Mouse (Mus musculus) T-cell, adult 2 months (primary cell): ENCODE measurements around the gene Traf5.
A peak's percentile ranks its signal among the peaks of the same experiment; 100 is the strongest.

Experiments used
- DNase-seq: peaks from one replicate; pipeline ENCODE4 v3.0.0; 2022; ENCODE audit warnings: low spot score

Traf5 gene

DNA sequence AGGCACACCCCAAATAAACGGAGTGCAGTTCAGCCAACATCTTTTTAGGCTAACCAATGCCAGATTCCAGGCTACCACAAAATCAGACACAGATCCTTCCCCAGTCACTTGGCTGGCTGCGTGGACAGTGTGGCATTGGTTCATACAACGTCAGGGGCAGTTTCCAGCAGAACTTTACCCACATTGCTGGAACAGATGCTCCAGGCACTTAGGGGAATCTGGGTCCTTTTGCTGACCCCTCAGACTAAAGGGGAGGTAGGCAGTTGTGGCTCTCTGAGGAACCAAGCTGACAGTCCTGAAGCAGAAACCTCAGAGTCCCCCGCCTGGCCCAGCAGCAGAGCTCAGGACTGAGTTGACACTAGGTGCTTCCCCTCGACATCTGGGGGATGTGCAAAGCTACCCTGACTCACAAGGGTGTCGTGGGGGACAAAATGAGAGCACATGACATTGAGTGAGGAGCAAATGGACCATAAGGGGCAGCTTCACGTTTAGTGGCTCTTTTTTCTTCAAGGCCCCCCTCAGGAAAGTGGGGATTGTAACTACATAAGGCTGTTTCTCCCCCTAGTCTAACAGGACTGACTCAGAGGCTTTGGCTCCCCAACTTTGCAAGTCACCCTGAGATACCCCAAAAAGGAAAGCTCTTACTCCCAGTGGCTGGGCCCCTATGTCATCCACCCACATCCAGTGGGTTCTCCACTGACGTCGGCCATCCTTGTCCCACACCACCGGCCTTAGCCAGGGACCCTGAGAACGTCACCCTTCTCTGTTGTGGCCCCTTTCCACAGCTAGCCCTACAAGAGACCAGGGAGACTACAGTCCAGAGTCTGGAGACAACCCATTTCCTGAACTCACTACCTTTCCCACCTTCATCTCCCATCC lies 1.4 kb downstream of the Traf5 start:
- peak; percentile 16 for DNase-seq

DNA sequence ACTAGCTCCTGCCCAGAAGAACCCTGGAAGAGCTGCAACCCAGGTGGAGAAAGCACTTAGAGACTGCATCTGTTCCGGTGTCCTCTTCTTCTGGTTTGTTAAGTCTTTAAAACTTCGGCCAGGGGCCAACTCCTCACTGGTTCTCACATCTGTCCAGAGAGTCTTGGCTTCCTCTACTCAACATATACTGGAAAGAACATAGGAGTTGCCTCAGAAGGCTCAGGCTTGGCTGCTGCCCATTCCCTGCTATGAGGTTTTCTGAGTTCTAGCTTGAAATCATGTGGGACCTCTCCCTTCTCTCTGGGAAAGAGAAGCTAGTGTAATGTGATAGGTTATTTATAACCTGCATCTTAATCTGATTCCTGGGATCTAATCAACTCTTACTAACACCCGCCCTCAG lies 2.1 kb downstream of the Traf5 start:
- DNase-seq = no peak

DNA sequence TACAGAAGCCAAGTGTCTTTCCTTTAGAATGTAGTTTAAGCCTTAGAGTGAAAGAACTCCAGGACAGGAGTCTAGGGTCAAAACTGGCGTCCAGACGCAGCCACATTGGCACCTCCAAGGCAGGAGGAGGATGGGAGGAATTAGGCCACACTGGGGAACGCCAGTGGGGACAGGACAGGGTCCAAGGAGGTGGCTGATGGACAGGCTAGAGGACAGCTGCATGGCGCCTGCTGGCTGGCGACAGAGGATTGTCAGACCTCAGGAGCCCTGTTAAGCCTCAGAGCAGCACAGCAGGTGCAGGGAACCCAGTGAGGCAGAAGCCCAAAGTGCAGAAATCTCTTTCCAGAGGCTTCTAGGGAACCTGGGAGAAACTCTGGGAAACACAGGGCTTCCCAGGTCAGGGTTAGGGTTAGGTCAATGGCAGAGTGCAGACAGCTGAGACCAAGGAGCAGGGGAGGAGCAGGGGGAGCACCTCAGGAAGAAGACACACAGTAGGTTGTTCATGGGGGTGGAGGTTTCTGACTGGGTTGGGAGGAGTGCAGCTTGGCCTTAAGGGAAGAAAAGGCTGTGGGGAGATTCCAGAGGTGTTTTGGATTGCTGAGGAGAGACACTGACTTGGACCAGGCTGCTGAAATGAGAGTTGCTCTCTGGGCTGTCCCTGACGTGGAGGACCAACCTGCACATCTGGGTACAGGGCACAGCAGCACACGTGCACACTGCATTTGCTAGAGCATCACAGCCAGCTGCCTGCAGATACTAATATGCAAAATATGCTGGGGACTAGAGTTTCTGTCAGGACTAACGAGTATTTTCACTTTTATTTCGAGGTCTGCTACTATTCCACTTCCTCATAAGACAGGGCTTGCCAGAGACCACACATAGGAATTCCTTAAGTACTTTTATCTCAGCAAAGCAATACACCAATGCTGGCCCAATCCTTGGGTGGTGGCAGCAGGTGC lies 2.9 kb downstream of the Traf5 start:
- DNase-seq = no peak

DNA sequence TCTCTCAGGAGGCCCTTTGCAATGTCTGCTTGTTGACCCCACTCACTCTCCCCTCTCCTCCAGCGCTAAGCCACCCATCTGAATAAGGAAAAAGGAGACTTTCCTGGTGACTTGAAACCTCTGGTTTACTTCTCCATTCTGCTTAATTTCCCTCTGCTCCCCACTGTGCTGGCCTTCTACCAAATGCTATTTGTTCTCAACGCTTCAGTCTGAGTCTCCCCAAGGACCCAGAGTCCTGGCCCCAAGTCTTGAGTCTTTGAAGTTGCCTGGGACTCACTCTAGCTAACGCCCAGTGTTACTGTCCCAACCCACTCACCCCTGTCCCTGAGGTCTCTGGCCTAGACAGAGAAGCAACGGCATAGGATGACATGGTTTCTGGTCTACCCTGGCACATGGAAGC lies 4.3 kb downstream of the Traf5 start:
- DNase-seq = no peak

DNA sequence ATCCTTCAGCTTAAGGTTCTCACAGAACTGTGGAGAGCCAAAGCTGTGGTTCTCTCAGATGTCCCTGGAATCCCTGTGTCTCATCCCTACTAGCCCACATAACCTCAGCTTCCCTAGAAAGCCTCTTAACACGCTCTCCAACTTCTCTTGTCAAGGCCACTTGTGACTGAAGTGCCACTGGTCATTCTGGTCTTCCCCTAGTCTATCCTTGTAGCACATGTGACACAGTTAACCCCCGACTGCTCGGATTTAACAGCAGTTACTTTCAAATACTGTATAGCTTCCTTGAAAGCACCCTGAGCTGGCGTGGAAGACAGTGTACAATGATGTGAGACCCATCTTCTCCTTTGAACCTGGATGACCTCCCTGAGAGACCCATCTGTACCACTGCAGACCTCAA lies 5.3 kb downstream of the Traf5 start:
- DNase-seq = no peak

DNA sequence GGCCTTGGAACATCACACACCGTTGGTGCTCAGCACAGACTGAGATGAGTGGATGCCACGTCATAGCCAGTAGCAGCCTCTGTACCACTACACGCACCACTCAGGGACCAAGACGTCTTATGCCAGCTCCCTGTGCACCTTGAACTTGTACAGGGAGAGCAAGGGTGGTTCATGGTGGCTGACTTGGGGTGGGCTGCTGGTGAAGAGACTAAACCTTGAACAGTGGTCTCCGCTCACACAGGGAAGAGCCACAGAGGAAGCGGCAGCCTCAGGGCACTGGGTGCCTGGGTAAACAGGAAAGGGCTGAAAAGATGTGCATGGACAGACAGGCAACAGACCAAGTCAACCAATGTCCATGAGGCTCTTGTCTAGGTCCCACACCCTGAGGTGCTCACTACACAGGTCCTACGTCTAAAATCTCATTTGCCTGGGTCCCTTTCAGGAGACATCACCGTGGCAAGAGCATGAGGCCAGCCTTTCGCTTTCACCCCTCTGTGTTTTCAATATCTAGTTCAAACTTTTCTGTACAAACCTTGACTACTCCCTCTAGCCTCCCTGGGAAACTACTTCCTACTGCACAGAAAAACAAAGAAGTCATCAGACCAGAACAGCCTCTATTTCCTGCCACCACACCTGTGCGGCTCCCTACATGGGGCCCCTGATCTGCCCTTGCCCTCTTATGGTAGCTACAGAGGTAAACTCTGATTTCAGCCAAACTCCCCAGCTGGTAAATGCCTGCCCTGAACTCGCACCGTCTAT lies 5.9 kb downstream of the Traf5 start:
- DNase-seq = peak; percentile 72

DNA sequence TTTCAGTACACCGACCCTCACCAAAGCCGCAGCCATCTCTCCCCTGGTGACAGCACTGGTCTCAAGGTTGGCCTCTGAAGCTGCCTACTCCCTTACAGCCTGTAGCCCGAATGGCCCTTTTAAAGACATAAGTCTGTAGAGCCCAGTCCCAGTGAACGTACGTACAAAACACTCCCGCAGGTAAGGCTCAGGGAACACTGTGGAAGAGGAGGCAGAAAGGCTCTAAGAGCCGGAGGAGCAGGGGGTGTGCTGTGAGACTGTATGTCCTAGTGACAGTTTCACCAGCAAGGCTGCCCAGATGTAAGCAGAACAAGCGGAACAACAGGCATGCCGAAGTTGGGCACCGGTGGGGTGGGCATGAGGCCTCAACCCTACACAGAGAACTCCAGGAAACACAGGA lies 7.1 kb downstream of the Traf5 start:
- no peak for DNase-seq

DNA sequence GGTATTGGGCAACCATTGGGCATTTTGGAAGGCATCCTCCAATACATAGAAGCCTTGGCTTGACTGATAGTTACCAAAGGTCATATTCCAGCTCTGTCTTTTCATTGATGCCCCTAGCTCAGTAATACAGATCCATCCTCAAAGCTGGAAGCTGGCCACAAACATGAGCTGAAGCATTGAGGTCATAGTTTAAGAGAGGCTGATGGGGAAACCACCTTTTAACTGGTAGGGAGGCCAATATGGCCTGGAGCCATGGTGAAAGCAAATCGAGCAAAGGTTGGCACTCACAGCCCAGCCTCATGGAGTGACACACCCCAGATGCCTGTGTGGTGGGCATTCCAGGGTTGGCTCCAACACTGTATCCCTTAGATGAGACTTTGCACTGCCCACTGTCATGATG lies 9.7 kb downstream of the Traf5 start:
- no peak for DNase-seq

DNA sequence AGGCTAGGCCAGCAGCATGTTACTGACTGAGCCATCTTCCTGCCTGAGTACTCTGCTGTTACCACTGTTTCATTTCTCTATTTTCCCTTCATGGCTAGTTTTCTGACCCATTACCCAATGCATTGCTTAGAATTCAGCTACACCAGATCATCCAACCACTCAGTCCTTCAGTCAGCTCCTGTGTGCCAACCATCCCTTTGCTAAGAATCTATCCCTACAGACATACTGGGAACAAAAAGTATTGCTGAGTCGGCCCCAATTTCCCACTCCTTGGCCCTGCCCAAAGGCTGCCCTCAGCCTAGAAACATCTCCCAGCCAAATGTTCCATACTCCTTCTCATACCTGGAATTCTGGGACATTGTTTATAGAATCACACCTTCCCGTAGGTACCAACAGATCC lies 11.2 kb downstream of the Traf5 start:
- DNase-seq = no peak

DNA sequence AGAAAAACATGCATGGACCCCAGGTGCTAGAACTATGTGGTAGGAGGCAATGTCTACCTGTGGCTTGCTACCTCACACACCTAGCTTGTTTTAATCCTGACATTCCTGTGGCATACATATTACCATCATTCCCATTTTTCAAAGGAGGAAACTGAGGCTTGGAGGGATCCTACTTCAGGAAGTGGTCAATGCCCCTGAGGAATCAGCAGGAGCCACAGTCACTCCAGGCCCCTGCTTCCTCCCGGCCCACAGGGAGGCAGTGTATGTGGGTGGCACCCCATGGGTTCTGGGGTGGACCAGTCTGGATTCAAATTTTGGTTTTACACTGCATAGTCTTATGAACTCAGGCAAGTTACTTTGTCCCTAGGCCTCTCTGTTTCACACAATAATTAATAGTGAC lies 13.2 kb downstream of the Traf5 start:
- no peak for DNase-seq

DNA sequence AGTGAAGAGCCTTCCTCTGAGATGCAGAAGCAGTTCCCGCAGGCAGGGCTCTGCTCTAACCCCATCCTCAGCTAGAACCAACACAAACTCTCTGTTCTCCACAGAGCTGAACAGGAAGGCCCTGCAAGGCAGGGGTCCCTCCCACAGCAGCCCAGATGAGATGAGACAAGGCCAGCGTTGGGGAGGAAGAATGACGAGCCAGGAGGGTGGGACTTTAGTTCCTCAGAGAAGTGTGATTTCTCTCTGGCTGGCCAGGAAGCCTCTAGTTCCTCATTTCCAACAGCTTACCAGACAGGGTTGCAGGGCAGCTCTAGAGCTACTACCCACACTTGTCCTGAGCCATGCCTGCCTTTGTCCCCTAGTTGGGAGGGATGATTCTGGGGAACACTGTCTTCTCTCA lies 14.0 kb downstream of the Traf5 start:
- peak; percentile 72 for DNase-seq

DNA sequence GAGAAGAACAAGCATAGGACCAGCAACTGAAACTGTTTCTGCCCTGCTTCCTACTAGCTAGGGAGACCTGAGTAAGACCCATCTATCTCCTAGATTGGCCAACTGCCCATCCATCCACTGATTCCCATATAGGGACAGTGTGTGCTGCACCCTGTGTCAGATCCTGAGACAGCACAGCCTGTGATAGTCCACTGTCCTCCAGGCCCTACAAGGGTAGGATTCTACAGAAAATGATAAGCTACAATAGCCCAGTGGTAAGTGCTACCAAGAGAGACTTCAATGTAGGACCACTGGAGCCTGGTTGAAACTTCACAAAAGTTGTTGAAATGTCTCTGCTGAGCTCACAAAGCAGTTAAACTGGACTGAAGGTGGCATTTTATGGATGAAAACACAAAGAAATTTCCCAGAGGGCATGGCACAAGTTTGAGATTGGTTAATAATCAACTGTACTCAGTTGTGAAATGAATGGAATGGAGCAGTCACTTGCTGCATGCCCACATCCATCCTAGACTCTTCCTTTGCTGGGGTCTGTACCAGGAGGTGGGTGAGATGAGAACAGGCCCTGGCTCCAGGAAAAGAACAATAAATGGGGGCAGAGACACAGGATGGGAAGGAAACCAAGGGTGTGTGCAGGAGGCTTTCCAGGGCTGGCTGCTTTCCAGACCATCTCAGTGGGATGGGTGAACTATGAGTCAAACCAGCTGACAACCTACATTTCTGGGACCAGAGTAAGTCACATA lies 15.4 kb downstream of the Traf5 start:
- DNase-seq = no peak

DNA sequence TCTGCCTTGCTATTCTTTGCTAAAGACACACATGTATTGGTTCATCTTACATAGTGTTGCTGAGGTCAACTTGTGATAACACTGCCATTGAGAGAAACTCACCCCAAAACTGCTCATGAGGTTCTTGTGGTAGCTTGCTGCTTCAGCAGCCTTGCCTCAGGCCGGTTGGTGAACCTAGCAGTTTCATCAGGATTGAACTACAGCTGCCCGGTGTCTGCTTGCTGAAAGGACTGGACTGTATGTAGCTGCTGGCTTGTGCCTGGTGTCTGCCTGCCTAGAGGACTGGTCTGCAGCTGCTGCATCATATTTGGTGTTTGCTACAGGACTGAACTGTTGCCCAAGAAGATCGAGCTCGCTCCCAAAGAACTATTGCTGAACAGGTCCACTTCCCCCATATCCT lies 16.3 kb downstream of the Traf5 start:
- DNase-seq = no peak

DNA sequence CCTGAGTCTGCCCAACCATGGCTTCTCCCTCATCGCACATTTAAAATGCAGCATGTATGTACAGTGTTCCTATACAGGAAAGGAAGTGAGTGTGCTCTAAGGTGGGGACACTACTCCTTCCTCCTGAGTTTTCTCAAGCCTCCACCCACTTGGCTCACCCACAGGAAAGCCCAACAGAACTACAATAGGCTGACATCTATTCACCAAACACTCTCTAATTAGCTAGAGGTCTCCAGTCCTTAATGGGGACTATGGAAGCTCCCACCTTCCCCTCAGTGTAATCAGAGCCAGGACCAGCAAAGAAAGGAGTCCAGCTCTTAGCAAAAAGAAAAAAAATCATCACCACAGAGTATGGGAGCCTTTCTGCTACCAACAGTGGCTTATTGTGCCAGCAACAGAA lies 17.5 kb downstream of the Traf5 start:
- no peak for DNase-seq

DNA sequence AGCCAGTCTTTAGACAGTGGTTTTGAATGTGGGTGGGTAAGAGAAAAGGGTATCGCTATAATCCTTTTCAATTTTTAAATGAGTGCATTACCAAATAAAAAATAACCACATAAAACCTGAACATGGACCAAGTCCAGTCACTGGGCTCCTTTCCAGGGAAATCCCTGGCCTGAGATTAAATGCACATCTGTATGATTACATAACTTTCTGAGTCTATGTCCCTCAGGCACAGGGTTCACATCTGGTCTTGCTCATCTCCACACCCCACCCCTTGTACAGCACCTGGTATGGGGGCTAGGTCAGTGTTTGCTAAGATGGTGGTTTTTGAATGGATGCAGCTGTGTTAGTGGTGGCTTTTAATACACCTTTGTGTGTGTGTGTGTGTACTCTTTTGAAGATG lies 19.9 kb downstream of the Traf5 start:
- DNase-seq = no peak

DNA sequence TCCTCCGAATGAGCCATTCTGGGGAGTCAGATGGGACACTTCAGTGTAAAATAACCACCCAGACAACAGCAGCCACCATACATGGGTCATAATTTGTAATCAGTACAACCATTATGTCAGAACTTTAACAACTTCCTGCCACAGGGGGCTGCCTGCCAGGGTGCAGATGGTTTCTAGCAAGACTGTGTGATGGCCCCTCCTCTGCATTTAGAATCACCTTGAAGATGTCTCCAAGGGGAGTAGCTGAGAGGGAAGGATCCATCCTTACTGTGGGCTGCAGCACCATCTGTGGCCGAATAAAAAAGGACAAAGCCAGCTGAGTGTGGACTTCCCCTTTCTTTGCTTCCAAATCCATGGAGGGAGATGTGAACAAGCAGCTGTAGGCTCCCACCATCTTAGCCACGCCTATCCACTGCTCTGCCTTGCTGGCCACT lies 21.7 kb downstream of the Traf5 start:
- DNase-seq = no peak

DNA sequence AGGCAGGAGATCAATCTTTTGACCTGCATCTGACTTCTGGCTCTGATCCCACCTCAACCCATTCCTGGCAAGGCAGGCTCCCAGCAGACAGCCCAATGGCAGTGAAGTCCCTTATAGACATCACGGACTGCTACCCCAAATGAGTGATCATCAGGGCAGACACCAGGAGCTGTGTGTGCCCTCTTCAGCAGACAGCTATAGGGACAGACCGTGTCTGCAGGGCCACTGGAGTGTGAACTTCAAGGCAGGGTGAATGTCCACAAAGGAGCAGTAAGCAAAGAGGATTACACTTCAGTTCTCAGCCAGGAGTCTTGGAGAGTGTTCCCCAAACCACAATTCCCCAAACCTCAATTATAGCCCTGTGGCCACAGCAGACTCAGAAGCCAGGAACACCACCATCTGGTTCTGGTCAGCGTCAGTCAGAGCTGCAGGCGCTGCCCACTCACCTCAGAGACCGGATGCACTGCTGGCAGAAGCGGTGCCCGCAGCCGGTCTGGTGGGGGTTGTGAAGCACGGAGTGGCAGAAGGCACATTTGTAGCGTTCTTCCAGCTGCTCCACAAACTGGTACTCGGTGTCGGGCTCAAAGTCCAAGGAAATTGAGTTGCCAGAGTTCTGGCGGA lies 22.3 kb downstream of the Traf5 start:
- DNase-seq = no peak

DNA sequence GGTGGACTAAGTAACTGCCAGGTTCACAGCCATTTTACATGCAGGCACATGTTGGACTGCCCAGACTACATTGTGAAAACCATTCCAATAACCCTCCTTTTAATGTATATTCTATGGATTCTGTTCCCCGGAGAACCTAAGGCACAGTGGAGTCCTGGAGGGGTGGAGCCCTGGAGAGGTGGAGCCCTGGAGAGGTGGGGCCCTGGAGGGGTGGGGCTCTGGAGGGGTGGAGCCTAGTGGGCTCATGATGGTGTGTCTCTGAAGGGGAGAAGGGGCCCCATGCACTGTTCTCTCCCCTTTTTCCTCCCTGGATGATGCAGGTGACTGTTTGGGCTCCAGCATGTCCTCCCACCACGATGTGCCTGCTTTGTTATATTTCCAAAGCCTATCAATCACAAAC lies 24.2 kb downstream of the Traf5 start:
- no peak for DNase-seq

DNA sequence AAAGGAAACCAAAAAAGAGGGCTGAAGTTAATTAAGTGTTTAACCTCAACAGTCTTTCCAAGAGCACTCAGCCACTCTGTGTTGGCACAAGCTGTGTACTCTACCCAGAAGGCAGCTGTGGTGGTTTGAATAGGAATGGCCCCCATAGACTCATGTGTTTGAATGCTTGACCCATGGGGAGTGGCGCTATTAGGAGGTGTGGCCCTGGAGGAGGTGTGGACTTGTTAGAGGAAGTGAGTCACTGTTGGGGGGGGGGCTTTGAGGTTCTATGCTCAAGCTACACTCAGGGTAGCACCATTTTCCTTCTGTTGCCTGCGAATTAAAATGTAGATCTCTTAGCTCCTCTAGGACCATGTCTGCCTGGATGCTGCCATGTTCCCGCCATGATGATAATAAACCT lies 25.4 kb downstream of the Traf5 start:
- no peak for DNase-seq

DNA sequence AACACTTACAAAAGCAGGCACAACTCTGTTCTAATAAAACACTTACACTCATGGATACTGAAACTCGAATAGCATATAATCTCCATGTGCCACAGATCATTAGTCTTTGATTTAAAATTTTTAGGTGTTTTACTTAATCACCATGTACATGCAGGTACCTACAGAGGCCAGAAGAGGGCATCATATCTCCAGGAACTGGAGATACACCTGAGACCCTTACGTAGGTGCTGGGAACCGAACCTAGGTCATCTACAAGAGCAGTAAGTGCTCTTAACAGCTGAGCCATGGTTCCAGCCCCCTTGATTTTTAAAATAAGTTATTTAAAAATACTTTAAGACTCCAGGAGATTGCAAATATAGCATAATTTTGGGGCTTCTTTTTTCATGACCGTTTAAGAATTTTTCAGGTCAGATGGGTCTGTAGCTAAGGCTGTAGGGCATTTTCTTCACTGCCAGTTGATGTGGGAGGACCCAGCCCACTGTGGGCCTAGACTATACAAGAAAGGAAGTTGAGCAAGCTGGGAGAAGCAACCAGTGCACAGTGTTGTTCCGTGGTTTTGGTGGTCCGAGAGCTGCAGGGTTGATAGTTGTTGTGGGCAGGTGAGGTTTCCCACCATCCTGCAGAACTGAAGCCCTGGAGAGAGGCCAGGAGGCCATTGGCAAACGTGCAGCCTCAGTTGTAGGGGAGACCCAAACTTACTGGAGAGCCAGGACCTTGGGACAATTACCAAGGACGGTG lies 29.0 kb downstream of the Traf5 start:
- DNase-seq = no peak
